8 mouse cellular contexts compared by ENCODE assay signal in the genomic region with DNA sequence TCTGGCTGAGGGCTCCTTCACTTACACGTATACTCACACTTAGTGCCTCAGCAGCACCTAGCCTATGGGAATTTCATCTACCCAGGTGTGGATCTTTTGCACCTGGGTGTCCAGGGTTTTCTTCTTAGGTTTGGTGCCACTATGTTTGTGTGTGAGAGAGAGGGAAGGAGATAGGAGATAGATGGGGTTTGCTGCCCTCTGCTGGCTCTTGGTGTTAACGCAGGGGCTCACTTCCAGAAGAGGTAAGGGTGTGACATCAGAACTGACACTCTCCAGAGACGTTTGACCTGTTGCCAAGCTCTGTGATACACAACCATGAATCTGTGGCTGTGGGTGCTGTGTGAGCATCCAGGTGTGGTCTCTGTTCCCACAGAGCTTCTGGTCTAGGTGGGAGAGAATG.
A peak's percentile ranks its signal among the peaks of the same experiment; 100 is the strongest.
DNase-seq lines count a peak whose midpoint lies in the region; ATAC-seq and TF ChIP-seq lines count a peak whose summit lies in the region.

No protein-coding gene starts in this region.

- H3K4me2 ChIP-seq in hindbrain, embryonic 11.5 days (replicated peaks; ENCODE audit: low read depth, low read length): no peak overlapping the region

- H3K27ac ChIP-seq in heart, embryonic 10.5 days: no peak overlapping the region
- H3K27ac ChIP-seq in embryonic fibroblast, embryonic 13.5 days (ENCODE audit: insufficient read depth, low read length): no peak overlapping the region
- no peak overlapping the region for H3K27ac ChIP-seq in hindbrain, embryonic 11.5 days (ENCODE audit: low read depth, low read length)

- H3K4me3 ChIP-seq in heart, embryonic 10.5 days: no peak overlapping the region
- no peak overlapping the region for H3K4me3 ChIP-seq in embryonic fibroblast, embryonic 13.5 days (ENCODE audit: insufficient read depth, low read length)
- H3K4me3 ChIP-seq in hindbrain, embryonic 11.5 days (ENCODE audit: low read depth, low read length): no peak overlapping the region

- H3K4me1 ChIP-seq in heart, embryonic 10.5 days: no peaks in the 10 kb centered on the region
- no peaks in the 10 kb centered on the region for H3K4me1 ChIP-seq in embryonic fibroblast, embryonic 13.5 days (ENCODE audit: control insufficient read depth, insufficient read depth, low read length)
- peaks cover 4% of the 10 kb centered on the region; the same call in 1 of the 2 replicates for H3K4me1 ChIP-seq in hindbrain, embryonic 11.5 days (replicated peaks; ENCODE audit: control insufficient read depth, insufficient read depth, low read length)

- H3K27me3 ChIP-seq in heart, embryonic 10.5 days (ENCODE audit: insufficient read depth, poor library complexity, severe bottlenecking): peaks cover 12% of the 10 kb centered on the region; the same call in 1 of the 2 replicates
- no peaks in the 10 kb centered on the region for H3K27me3 ChIP-seq in hindbrain, embryonic 11.5 days (ENCODE audit: control insufficient read depth, insufficient read depth, low read length)

- no peak for TF ChIP-seq POLR2A in embryonic fibroblast, embryonic 13.5 days (IDR thresholded peaks at IDR 0.05; ENCODE audit: low read depth, low read length)

- 14% methylated on average over 3 of the region's 3 CpGs for WGBS in heart, embryonic 10.5 days
- 21% methylated on average over 3 of the region's 3 CpGs for WGBS in hindbrain, embryonic 11.5 days

- H3K9ac ChIP-seq in hindbrain, embryonic 11.5 days (ENCODE audit: low read depth, low read length): no peak overlapping the region

- H3K36me3 ChIP-seq in heart, embryonic 10.5 days: no peaks in the 10 kb centered on the region
- H3K36me3 ChIP-seq in hindbrain, embryonic 11.5 days (ENCODE audit: control insufficient read depth, insufficient read depth, low read length): no peaks in the 10 kb centered on the region

- no peaks in the 10 kb centered on the region for H3K9me3 ChIP-seq in heart, embryonic 10.5 days
- no peaks in the 10 kb centered on the region for H3K9me3 ChIP-seq in hindbrain, embryonic 11.5 days (ENCODE audit: control insufficient read depth, low read length)

- TF ChIP-seq CTCF in embryonic fibroblast, embryonic 13.5 days (IDR thresholded peaks at IDR 0.05; ENCODE audit: borderline replicate concordance, insufficient read depth, low read length): peak; percentile 44; the same call in 1 of the 2 replicates

- peak; percentile 41 to 70 for DNase-seq in heart, adult 18-20 months
- DNase-seq in heart, embryonic 10.5 days (ENCODE audit: low spot score): no peak
- peak; percentile 87 for DNase-seq in brain, adult 2 months (ENCODE audit: low read depth, low spot score)
- peak; percentile 85 for DNase-seq in hindbrain, embryonic 11.5 days (ENCODE audit: low spot score)
- DNase-seq in layer of hippocampus, postnatal 10 days (ENCODE audit: low spot score in 2 of 2): peak; percentile 73 to 80
- peak; percentile 45 to 64 for DNase-seq in lung, postnatal 4 days
- peak; percentile 79 to 85 for DNase-seq in right cerebral cortex, adult 2 months (ENCODE audit: low spot score in 2 of 2)

- peak; percentile 12; the same call in 1 of the 2 replicates for ATAC-seq in hindbrain, embryonic 11.5 days (ENCODE audit: low FRiP score)
